Mouse (Mus musculus) thymus, postnatal 0 days (tissue): ENCODE data around the gene Lpcat3. TPM values are rescaled to one million over a fixed set of nuclear protein-coding genes. Genes with fewer than 3 reads are reported as not detected.
"Not testable (repeated sequence)": the region's sequence is repeated elsewhere in the genome, so short reads cannot be mapped to it uniquely, and the experiment has no call there.

Experiments used
- DNase-seq: peaks from one replicate; pipeline ENCODE4 v3.0.0-alpha.2; 2015; ENCODE audit warnings: low spot score
- polyA plus RNA-seq: library from polyadenylated mRNA; unstranded; fragments of >200 nt; fragmentation: Nextera tagmentation; extraction: Ambion mirVana; gene quantifications from 2 replicates; pipeline ENCODE4 v1.2.1, GENCODE M21; 2015

The Lpcat3 gene
- polyA plus RNA-seq = 77.7 and 80.4 TPM in 2 replicates

DNA sequence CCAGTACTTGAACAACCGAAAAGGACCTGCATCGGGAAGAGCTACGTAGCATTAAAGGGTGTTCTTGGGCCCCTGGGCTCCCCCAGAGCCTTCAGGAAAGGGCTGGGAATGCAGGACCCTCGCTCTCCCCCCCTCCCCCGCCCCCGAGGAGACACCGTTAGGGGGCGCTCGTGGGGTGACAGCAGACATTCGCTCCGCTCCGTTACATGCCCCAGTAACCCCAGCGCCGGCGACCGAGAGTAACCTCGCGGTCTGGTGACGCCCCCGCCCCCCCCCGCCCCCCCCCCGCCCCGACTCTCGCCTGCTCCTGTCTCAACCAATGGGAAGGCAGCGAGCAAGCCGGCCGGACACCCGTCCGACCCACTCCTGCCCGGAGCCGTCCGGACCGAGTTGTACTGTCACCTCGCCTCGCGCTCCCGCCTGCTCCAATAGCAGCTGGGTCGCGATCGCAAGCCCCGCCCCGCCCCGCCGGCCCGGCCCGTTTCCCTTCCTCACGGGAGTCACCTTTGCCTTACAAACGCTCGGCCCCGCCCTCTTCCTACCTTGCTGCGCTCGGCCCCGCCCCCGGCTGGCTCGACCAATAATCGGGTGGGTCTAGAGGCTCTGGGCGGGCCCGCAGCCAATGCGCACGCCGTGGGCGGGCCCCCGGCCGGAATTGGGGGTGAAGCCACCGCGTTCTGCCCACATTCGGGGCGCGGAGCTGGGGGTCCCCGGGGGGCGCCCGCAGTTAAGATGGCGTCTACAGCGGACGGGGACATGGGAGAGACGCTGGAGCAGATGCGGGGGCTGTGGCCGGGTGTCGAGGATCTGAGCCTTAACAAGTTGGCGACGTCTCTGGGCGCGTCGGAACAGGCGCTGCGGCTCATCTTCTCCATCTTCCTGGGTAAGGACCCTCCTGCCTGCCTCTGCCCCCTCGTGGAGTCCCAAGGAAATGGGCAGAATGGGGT is at the start of gene Lpcat3:
Lpcat3 (plus strand) TSS at position 551 of the 947 bp plus-strand sequence.
- DNase-seq = peak; percentile 99

DNA sequence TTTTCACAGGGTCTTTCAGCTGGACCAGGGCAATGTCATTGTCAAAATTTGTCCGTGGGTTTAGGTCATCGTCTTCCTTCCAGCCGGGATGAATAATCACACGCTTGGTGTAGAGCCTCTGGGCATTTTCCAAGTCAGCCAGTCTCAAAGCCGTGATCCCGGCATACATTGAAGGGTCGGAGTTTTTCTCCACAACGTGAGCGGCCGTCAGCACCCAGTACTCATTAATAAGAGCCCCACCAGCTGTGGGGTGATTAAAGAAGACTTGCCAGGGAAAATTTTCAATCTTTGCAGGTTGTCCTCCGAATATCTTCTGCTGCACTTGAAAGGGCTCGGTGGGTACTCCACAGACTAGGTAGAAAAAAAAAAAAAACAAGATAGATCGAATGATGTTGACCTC is 37.2 kb upstream of the Lpcat3 start:
- no peak for DNase-seq

DNA sequence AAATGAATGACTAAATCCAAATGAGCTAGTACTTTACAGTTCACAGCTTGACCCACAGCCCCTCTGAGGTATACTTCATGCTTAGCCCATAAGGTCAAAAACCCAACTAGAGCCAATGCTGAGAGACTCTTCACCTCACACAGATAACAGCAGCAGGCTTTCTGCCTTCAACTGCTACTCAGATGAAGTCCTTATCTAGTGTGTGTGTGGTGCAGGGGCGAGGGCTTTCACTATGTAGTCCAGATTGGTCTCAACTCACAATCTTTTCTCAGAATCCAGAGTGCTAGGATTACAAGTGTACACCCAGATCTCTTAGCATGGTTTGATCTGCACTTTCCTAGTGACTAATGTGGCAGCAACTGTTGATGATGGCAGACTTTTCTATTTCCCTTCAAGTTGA is 36.6 kb upstream of the Lpcat3 start:
- DNase-seq = not testable (repeated sequence)

GRCm38 (mm10) chr6:124630763-124631162 is 32.1 kb upstream of the Lpcat3 start:
- no peak for DNase-seq

- DNase-seq = not testable (repeated sequence)
Observed at GRCm38 (mm10) chr6:124635985-124636384, 26.8 kb upstream of the Lpcat3 start, which contains the start of gene C1s2. TSS of gene C1s2 (minus strand) at chr6:124636085.

DNA sequence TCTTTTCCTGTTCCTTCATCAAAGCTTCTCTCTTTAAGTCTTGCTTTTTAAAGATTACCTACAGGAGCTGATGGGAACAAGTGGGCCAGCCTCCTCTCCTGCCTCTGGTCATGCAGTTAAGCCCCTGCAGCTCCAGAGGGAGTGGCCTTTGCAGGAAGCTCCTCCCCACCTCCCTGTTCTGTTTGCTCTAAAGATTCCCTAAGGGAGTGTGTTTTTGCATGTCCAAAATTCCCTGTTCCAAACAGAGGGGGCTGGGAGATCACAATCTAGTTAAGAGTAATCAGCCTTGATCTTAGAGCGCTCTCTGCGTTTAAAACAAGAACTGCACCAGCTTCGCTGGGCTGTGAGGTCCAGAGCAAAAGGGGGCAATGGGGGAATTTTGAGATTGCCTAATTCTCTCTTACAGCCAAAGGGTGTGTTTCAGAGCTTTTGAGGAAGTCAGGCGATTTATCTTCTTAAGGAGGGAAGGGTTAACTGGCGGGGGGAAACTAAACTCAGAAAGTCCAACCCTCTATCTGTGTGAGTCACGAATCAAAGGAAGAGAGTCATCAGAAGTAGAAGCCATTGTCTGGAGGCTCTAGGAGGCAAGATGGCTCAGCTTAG is 25.9 kb upstream of the Lpcat3 start:
- not testable (repeated sequence) for DNase-seq

DNA sequence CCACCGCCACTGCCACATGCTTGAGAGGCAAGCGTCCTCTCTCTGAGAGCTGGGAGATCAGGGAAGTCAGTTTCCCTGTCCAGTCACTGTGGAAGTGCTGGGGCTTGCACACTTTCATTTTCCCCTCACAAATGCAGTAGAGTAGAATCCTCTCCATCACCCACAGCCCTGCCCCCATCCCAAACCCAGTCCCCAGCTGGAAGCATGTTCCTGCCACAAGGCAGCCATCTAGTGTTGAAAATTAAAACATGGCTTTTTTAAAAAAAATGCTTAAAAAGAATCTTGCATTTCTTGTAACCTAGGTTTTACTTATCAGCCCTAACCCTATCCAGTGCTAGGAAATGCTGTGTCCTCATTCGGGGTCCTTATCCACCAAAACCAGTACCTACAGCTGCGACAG is 22.8 kb upstream of the Lpcat3 start:
- no peak for DNase-seq

- DNase-seq = peak; percentile 70
Observed at GRCm38 (mm10) chr6:124640997-124641396, 21.8 kb upstream of the Lpcat3 start.

DNA sequence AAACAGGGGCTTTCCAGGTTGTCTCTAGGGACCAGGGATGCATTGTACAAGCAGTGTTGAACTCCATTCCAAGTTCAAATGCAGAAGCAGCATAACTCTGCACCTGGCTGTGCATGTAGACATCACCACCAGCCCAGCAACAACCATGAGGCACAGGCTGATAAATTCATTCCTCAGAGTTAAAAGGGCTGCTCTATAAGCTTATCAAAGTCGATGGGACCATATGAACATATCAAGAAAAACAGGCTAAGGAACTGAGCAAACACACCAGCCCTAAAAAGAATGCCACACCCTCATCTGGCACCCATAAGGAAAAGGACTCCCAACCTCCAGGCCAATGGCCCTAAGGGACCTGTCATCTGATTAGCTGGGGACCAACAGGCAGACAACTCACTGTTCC is 16.4 kb upstream of the Lpcat3 start:
- no peak for DNase-seq

DNA sequence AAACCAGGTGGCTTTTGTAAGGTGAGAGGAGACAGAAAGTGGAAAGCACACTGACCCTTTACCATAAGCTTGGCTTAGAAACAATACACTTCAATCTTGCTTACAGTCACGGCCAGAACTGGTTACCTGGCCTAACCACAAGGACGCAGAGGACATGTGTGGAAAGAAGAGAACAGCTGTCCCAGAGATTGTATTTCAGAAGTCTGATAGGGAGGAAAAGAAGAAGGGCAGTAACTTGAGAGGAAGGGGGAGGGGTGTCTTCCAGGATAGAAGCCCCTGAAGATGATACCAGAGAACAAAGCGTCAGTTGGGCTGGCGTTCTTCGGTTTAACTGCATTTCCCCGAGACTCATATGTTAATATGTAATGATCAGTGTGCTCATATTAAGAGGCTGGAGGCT is 6.9 kb upstream of the Lpcat3 start:
- no peak for DNase-seq

DNA sequence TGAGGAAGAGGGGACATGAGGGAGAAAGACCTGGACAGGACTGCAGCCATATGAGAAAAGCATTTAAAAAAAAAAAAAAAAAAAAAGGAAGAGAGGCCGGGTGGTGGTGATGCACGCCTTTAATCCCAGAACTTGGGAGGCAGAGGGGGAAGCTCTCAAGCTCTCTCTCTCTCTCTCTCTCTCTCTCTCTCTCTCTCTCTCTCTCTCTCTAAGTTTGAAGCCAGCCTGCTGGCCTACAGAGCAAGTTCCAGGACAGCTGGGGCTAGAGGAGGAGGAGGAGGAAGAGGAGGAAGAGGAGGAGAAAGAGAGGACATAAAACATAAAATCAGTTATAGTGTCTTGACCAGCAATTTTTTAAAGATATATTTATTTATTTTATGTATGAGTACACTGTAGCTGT is 4.8 kb upstream of the Lpcat3 start:
- DNase-seq = no peak

DNA sequence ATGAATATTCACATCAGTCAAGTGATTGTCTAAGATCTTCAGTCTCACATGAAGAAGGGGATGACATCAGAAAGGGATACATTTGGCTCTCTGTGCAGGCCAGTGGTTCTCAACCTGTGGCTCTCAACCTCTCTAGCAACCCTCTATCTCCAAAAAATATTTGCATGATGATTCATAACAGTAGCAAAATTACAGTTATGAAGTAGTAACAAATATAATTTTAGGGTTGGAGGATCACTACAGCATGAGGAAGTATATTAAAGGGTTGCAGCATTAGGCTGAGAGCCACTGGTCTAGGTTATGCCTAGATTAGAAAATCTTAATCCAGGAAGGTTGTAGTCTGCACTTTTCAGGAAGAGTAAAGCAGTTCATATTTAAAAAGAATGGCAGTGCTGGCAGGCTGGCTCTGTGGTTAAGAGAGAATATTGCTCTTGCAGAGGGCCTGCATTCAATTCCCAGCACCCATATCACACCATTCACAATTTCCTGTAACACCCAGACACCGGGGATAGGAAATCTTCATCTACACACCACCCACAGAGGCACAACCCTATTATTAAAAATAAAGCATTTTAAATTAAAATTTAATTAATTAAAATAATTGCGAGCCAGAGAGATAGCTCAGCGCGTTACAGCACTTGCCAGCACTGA is 1.5 kb upstream of the Lpcat3 start:
- no peak for DNase-seq

GRCm38 (mm10) chr6:124661995-124662394 is 832 bp upstream of the Lpcat3 start:
- no peak for DNase-seq

DNA sequence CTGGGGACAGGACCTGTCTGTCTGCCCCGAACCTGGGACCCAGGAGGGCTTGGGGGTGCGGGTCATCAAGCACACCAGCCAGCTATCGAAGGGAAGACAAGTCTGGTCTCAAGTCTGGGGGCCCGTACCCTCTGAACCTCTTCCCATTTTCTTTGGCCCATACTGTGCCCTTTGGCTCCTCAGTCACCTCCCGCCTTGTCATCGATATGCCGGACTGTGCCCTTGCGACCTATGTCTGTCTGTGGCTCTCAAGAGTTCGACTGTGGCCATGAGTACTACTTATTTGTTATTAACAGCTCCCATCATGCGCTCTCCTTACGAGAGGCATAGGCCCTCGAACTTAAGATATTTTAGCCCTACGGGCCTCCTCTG is 583 bp downstream of the Lpcat3 start:
- no peak for DNase-seq

DNA sequence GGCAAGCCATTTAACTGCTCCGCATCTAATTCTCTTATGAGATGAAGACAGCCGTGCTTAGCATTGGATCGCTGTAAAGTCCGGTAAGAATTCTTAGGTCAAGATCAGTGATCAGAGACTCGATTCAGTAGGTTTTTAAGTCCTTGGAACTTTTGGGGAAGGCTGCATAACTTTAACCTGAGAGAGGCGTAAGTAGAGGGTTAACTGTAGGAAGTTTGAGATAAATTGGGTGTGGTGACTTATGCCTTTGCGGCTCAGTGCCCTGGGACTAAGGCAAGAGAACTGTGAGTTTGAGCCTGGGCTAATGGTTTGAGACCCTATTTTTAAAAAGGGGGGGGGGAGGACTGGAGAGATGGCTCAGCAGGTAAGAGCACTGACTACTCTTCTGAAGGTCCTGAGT is 1.4 kb downstream of the Lpcat3 start:
- no peak for DNase-seq

DNA sequence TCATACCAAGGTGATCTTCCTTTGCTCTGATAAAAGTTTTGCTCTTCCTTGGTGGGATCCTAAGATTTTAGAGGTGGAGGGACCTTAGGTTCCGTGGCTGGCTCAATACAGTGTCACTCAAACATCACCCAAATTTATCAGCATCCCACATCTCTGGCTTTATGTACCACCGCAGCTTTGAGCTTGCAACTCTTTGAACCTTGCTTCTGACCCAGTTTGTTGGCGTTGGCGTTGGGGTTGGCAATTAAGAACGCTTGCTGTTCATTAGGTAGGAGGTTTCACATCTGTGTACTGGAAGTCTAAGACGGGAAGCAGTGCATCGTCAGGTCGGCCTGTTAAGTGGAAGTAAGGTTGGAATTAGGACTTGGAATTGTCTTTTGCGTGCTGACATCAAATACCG is 2.2 kb downstream of the Lpcat3 start:
- peak; percentile 60 for DNase-seq

DNA sequence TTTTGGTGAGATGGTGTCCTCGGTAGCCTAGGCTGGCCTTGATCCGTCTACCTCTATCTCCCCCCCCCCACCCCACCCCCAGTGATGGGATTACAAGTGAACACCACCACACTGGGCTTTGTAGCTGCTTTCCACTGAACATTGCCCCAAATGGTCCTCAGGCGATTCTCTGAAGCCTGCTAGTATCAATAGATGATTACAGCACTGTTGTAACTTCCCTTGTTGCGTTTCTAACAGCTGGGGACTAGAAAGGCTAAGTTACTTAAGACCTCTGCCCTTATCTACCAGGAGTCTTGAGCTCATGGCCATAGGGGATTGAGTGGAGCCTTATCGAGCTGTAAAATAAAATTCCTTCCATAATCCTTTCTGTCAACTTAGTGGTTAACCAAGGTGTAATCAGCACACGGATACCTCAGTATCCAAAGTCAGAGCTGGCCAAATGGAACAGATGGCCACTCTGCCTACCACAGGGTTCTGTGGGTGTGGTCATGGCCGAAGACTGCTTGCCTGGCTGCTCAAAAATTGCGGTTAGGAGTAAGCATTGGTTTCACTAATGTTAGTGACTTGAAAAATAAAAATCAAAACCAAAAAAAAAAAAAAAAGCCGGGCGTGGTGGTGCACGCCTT is 6.5 kb downstream of the Lpcat3 start:
- DNase-seq = no peak

DNA sequence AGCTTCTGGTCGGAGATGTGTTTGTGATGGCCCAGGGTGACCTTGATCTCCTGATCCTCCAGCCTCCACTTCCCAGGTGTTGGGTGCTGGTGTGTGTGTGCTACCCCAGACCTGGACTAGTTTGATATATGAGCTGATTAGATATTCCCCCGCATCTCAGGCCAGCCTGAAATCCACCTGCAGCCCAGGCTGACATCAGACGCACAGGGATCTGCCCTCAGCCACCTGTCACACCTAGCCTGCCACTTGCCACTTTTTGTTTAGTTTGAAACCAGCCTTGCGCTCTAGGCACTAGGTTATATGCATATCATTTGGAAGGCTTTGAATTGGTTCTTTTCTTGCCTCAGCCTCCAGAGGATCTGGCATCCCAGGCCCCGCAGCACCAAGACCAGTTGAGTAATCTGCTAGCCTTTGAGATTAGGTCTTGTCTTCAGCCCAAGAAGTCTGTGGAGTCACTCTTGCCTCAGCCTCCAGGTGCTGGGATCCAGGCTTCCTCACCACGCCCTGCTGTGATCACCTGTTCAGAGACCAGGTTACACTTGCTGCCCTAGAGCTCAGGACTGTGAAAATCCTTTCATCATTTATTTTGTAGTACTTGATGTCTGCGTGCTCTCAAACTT is 7.6 kb downstream of the Lpcat3 start:
- DNase-seq = no peak

DNA sequence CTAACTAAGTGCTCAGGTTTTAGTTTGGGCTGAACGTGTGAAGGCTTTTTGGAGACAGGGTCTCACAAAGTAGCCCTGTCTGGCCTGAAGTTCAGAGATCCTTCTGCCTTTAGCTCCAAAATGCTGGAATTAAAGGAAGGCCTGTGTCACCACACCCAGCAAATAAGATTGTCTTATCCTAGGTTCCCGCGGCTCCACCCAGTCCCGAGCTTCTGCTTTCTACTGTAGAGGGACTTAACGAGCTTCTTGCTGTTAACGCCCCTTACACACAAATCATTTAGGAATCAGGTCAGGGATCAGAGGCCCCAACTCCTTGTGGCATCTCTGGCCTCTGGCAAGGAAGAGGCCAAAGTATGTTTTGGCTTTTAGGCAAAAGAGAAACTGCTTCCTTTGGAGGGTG is 9.3 kb downstream of the Lpcat3 start:
- no peak for DNase-seq

- no peak for DNase-seq
Observed at GRCm38 (mm10) chr6:124673619-124674018, 10.8 kb downstream of the Lpcat3 start.

DNA sequence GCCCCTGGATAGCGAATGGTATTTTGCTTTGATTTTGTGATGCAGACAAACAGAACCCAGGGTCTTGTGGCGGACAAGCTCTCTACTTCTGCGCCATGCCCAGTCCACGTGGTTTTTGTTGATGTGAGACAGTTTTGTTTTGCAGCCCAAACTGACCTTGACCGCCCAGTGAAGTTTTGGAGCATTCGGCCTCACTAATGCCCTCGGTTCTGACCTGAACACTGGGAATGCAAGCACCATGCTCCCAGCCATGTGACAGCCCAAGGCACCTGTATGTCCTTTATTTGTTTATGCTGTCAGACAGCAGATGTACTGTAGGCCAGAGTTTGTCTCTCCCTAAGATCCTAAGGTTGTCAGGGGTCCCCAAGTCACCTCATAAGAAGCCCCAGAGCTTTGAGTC is 11.8 kb downstream of the Lpcat3 start:
- no peak for DNase-seq
